16 mouse cellular contexts compared by ENCODE assay signal in genomic region chr14:46591753-46592359, GRCm38 (mm10).
"Had no signal": no experiment of that assay in that cellular context is flagged by ENCODE, and none has a peak within 500 bp of the region (broad histone marks: within the 10 kb centered on the region; RNA-seq: fewer than 3 reads in every experiment).

No protein-coding gene starts in this region.

- H3K4me2 ChIP-seq: hindbrain, embryonic 13.5 days; intestine, embryonic 15.5 days; limb, embryonic 12.5 days; liver, embryonic 13.5 days; lung, embryonic 15.5 days; stomach, embryonic 15.5 days had no signal

- H3K4me1 ChIP-seq: hindbrain, embryonic 13.5 days; intestine, embryonic 15.5 days; lung, embryonic 15.5 days; stomach, embryonic 15.5 days had no signal

- H3K9ac ChIP-seq: hindbrain, embryonic 13.5 days; intestine, embryonic 15.5 days; limb, embryonic 12.5 days; liver, embryonic 13.5 days; liver, postnatal 0 days; lung, embryonic 15.5 days; stomach, embryonic 15.5 days had no signal

- H3K27me3 ChIP-seq: hindbrain, embryonic 13.5 days; intestine, embryonic 15.5 days; lung, embryonic 15.5 days; stomach, embryonic 15.5 days had no signal

- H3K9me3 ChIP-seq: hindbrain, embryonic 13.5 days; intestine, embryonic 15.5 days; limb, embryonic 12.5 days; liver, embryonic 13.5 days; lung, embryonic 15.5 days; stomach, embryonic 15.5 days had no signal

- H3K4me3 ChIP-seq: hindbrain, embryonic 13.5 days; intestine, embryonic 15.5 days; left cerebral cortex, adult 2 months; limb, embryonic 12.5 days; liver, embryonic 13.5 days; lung, embryonic 15.5 days; stomach, embryonic 15.5 days had no signal

- H3K27ac ChIP-seq: hindbrain, embryonic 13.5 days; hindbrain, postnatal 0 days; intestine, embryonic 15.5 days; left cerebral cortex, adult 2 months; limb, embryonic 12.5 days; liver, embryonic 13.5 days; lung, embryonic 15.5 days; stomach, embryonic 15.5 days had no signal

- ATAC-seq: hindbrain, postnatal 0 days; intestine, embryonic 15.5 days; liver, postnatal 0 days had no signal

- DNase-seq: kidney, adult 8-10 months; kidney, postnatal 4 days; liver; liver, embryonic 13.5 days; liver, postnatal 0 days; midbrain, embryonic 14.5 days; right cerebral cortex, postnatal 14 days; thymus, adult 2 months; thymus, postnatal 25 days had no signal

- H3K36me3 ChIP-seq: hindbrain, embryonic 13.5 days; intestine, embryonic 15.5 days; limb, embryonic 12.5 days; liver, embryonic 13.5 days; lung, embryonic 15.5 days; stomach, embryonic 15.5 days had no signal
